Mouse (Mus musculus) hindbrain, embryonic 16.5 days (tissue): Measurements from ENCODE around the gene Os9. TPM values are rescaled to one million over a fixed set of nuclear protein-coding genes. Genes with fewer than 3 reads are reported as not detected.

Source experiments
- ATAC-seq: fragments of 200-750 bp; cut with Nextera tagmentation; 2 replicates; pipeline ENCODE4 v1.8.0; 2017; ENCODE audit warnings: moderate TSS enrichment, moderate library complexity
- H3K27ac ChIP-seq: fragments of 300-500 bp; sonication (generic); 2 replicates; pipeline ENCODE4 v1.5.1; 2014; ENCODE audit warnings: low read depth, mild to moderate bottlenecking, control low read depth, low read length, moderate library complexity
- H3K27me3 ChIP-seq: fragments of 300-500 bp; sonication (generic); replicated peaks from 2 replicates; pipeline ENCODE4 v1.6.1; 2014; ENCODE audit warnings: low read length; ENCODE audit not compliant: control insufficient read depth, insufficient read depth
- H3K36me3 ChIP-seq: fragments of 300-500 bp; sonication (generic); 2 replicates; pipeline ENCODE4 v1.6.1; 2014; ENCODE audit warnings: mild to moderate bottlenecking, low read length, moderate library complexity, mixed read lengths; ENCODE audit not compliant: control insufficient read depth, insufficient read depth
- H3K4me1 ChIP-seq: fragments of 300-500 bp; sonication (generic); 2 replicates; pipeline ENCODE4 v1.6.1; 2014; ENCODE audit warnings: low read depth, low read length; ENCODE audit not compliant: control insufficient read depth, insufficient read depth
- H3K4me2 ChIP-seq: fragments of 300-500 bp; sonication (generic); 2 replicates; pipeline ENCODE4 v1.6.1; 2014; ENCODE audit warnings: mild to moderate bottlenecking, low read length, control low read depth, moderate library complexity
- H3K4me3 ChIP-seq: fragments of 300-500 bp; sonication (generic); 2 replicates; pipeline ENCODE4 v1.5.1; 2014; ENCODE audit warnings: mild to moderate bottlenecking, low read length, control low read depth, moderate library complexity
- H3K9ac ChIP-seq: fragments of 300-500 bp; sonication (generic); 2 replicates; pipeline ENCODE4 v1.6.1; 2014; ENCODE audit warnings: low read depth, mild to moderate bottlenecking, control low read depth, low read length, moderate library complexity
- H3K9me3 ChIP-seq: fragments of 300-500 bp; sonication (generic); 2 replicates; pipeline ENCODE4 v1.6.1; 2014; ENCODE audit warnings: mild to moderate bottlenecking, low read length, moderate library complexity; ENCODE audit not compliant: control insufficient read depth
- WGBS: fragments of 180-500 bp; shearing (Covaris S2); extraction: QIAGEN DNeasy Blood & Tissue Kit; methylation state at CpG from one replicate; pipeline ENCODE4 v1.1.7; 2014; 5-methylcytosine and 5-hydroxymethylcytosine counted together
- polyA plus RNA-seq: library from polyadenylated mRNA; unstranded; fragments of >200 nt; fragmentation: Nextera tagmentation; extraction: Ambion mirVana; gene quantifications from 2 replicates; pipeline ENCODE4 v1.2.1, GENCODE M21; 2015

Os9 gene
- polyA plus RNA-seq, 1 experiment from 2014 or later = 135 TPM

DNA sequence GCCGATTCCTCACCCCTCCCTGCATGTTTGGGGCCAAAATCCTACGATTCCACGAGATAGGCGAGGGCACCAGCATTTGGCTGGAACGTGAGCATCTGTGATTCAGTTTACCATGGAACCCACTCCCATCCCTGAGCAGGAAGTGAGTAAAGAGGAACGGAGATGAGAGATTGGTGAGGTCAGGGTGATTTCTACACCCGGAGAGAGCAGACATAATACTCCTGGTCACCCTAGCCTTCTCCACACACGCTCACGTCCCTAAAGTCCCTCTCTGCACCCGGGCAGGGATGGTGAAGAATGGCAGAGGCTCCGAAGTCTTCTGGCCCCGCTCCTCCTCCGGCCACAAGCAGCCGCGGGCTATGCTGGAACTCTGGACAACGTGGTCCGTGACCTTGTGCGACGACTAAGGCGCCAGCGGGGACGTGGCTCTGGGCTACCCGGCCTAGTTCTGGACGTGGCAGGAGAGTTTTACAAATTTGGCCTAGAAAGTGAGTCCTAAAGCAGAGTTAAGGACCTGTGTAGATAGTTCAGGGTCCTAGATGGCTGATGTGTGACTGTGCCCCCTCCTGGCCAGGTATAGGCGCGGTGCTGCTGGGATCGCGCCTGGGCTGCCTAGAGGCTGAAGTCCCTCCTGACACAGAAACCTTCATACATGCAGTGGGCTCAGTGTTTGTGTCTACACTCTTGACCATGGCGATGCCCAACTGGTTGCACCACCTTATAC is 71.4 kb downstream of the Os9 start:
- Histone ChIP-seq H3K27me3 (peaks cover 39% of the 10 kb centered on the region), H3K4me3 (peak overlapping the region; percentile 12; the same call in 1 of the 2 replicates), H3K9me3 (no peaks in the 10 kb centered on the region), H3K4me1 (peaks cover 3% of the 10 kb centered on the region; the same call in 1 of the 2 replicates), H3K36me3 (peaks cover 6% of the 10 kb centered on the region; the same call in 1 of the 2 replicates), H3K4me2 (peak overlapping the region; percentile 13; the same call in 1 of the 2 replicates), H3K9ac (no peak overlapping the region), H3K27ac (no peak overlapping the region)
- no peak for ATAC-seq
- 5% methylated on average over 29 of the region's 29 CpGs for WGBS

DNA sequence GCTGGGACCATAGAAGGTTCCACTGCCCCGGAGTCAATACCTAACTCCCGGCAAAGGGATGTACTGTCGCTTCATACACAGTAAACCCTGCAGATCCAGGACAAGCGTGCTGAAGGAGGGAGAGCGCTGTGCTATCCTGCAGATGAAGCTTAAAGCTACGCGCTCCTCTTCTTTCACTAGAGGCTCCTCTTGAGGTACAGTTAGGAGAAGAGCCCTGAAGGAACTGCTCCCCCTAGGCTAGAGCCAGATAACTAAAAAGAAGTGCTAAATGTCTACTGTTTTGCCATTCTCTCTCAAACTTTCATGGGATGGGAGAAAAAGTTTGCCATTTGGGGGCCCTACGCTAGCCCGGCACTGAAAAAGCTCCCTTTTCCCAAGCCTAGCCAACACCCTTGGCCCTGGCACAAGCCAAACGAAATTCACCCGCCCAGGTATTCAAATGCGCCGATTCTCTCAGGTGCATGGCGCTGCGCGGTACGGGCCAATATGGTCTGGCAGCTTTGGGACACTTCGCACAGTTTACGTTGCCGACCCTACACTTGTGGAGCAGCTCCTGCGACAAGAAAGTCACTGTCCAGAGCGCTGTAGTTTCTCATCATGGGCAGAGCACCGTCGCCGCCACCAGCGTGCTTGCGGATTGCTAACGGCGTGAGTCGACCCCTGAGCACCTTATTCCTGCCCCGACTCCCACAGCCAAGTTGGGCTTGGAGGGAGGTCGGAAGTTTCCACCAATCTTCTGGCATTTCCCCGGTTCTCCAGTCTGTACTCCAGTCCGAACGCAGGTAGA is 72.1 kb downstream of the Os9 start:
- no peak overlapping the region for H3K9ac ChIP-seq
- H3K27me3 ChIP-seq = peaks cover 39% of the 10 kb centered on the region
- ATAC-seq = no peak
- peak overlapping the region; percentile 13; the same call in 1 of the 2 replicates for H3K4me2 ChIP-seq
- 5% methylated on average over 35 of the region's 35 CpGs for WGBS
- no peak overlapping the region for H3K27ac ChIP-seq
- peak overlapping the region; percentile 12 for H3K4me3 ChIP-seq
- H3K4me1 ChIP-seq = peaks cover 3% of the 10 kb centered on the region; the same call in 1 of the 2 replicates
- H3K36me3 ChIP-seq = 0 out of 2 replicates have a peak, but pooled peaks cover 4% of the 10 kb centered on the region
- H3K9me3 ChIP-seq = no peaks in the 10 kb centered on the region

DNA sequence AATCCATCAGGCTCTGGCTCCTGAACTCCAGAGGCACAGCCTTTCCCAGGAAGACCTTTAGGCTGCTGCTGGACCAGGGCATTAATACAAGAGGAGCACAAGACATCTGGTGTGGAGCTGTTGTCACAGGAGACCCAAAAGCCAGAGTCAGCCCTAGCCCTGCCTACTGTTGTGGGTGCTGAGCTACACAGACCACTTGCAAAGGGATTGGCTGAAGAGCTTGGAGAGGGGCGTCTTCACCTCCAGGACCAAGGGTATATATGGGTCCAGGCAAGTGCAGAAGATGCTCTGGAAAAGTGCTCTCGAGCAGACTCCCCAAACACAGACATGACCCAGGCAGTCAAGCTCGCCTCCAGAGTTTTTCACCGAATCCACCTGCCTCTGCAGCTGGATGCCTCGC is 73.0 kb downstream of the Os9 start, which contains the start of gene Cyp27b1:
Cyp27b1 (plus strand) TSS at position 297 of the 400 bp plus-strand sequence.
- peaks cover 39% of the 10 kb centered on the region for H3K27me3 ChIP-seq
- H3K4me2 ChIP-seq = peak within 1 kb of the TSS; percentile 13; the same call in 1 of the 2 replicates
- H3K4me3 ChIP-seq = peak within 1 kb of the TSS; percentile 12
- H3K9ac ChIP-seq = no peak within 1 kb of the TSS
- H3K36me3 ChIP-seq = 0 out of 2 replicates have a peak, but pooled peaks cover 4% of the 10 kb centered on the region
- WGBS = 34% methylated on average over 5 of the region's 5 CpGs
- no peak within 1 kb of the TSS for H3K27ac ChIP-seq
- H3K9me3 ChIP-seq = no peaks in the 10 kb centered on the region
- no peak for ATAC-seq
- H3K4me1 ChIP-seq = peaks cover 3% of the 10 kb centered on the region; the same call in 1 of the 2 replicates

Other genes with a start within 250 kb of the Os9 start
- gene Atp23, start 219.8 kb downstream of the Os9 start, polyA plus RNA-seq = 14.5 and 17.2 TPM in 2 replicates
- gene Ctdsp2, start 142.4 kb downstream of the Os9 start, polyA plus RNA-seq = 13.7 and 18.1 TPM in 2 replicates
- 3.7 and 7.0 TPM in 2 replicates for gene Avil, start 120.4 kb downstream of the Os9 start, polyA plus RNA-seq
- 63.7 and 67.7 TPM in 2 replicates for gene Tsfm, start 90.3 kb downstream of the Os9 start, polyA plus RNA-seq
- 23.2 and 24.2 TPM in 2 replicates for gene Mettl1, start 79.7 kb downstream of the Os9 start, polyA plus RNA-seq
- gene Eef1akmt3, start 79.6 kb downstream of the Os9 start, polyA plus RNA-seq = 0.23 and 0.31 TPM in 2 replicates
- 0.12 and 0.18 TPM in 2 replicates for gene Cyp27b1, start 72.9 kb downstream of the Os9 start, polyA plus RNA-seq
- gene March9, start 60.9 kb downstream of the Os9 start, polyA plus RNA-seq = 5.2 and 6.0 TPM in 2 replicates
- 669 and 724 TPM in 2 replicates for gene Cdk4, start 57.6 kb downstream of the Os9 start, polyA plus RNA-seq
- gene Tspan31, start 50.9 kb downstream of the Os9 start, polyA plus RNA-seq = 123 TPM in 2 replicates
- gene Agap2, start 45.8 kb downstream of the Os9 start, polyA plus RNA-seq = 3.4 and 4.2 TPM in 2 replicates
- 59.0 and 74.1 TPM in 2 replicates for gene B4galnt1, start 44.1 kb upstream of the Os9 start, polyA plus RNA-seq
- 1.4 and 1.5 TPM in 2 replicates for gene Slc26a10, start 59.5 kb upstream of the Os9 start, polyA plus RNA-seq
- 29.0 and 29.1 TPM in 2 replicates for gene Arhgef25, start 69.0 kb upstream of the Os9 start, polyA plus RNA-seq
- gene Dtx3, start 74.6 kb upstream of the Os9 start, polyA plus RNA-seq = 213 and 233 TPM in 2 replicates
- gene Pip4k2c, start 90.5 kb upstream of the Os9 start, polyA plus RNA-seq = 20.5 and 20.7 TPM in 2 replicates
- 115 and 130 TPM in 2 replicates for gene Kif5a, start 142.2 kb upstream of the Os9 start, polyA plus RNA-seq
- 355 and 358 TPM in 2 replicates for gene Dctn2, start 145.2 kb upstream of the Os9 start, polyA plus RNA-seq
- 11.2 and 11.5 TPM in 2 replicates for gene Mbd6, start 167.9 kb upstream of the Os9 start, polyA plus RNA-seq
- 108 and 113 TPM in 2 replicates for gene Mars, start 190.7 kb upstream of the Os9 start, polyA plus RNA-seq
- 0.79 and 0.81 TPM in 2 replicates for gene Arhgap9, start 200.8 kb upstream of the Os9 start, polyA plus RNA-seq
- 1.8 and 2.1 TPM in 2 replicates for gene Gli1, start 220.8 kb upstream of the Os9 start, polyA plus RNA-seq
- 0.03 and 0.09 TPM in 2 replicates for gene Inhbe, start 233.3 kb upstream of the Os9 start, polyA plus RNA-seq
- not detected in 2 replicates for gene Inhbc, start 249.3 kb upstream of the Os9 start, polyA plus RNA-seq